Mouse (Mus musculus): ENCODE measurements at regions not wholly inside any gene's neighbourhood (a gene's known extent, or its start where the extent isn't known, plus 50 kb on each side); places are given as distances from the start of the nearest gene placed in this dataset.

GRCm38 (mm10) chr13:53805872-53806271, 249.6 kb downstream of the Drd1 start:
- DNase-seq (ENCODE audit: low read depth, low spot score): no peak

- no peak for DNase-seq (ENCODE audit: low read depth, low spot score)
These were observed 254.5 kb downstream of the Drd1 start for GRCm38 (mm10) chr13:53800978-53801377.

GRCm38 (mm10) chr13:53788809-53789208, 266.7 kb downstream of the Drd1 start:
- DNase-seq (ENCODE audit: low read depth, low spot score): no peak

GRCm38 (mm10) chr13:53783492-53783891, 272.0 kb downstream of the Drd1 start:
- DNase-seq (ENCODE audit: low read depth, low spot score): peak; percentile 81

GRCm38 (mm10) chr13:53779150-53779549, 276.4 kb downstream of the Drd1 start:
- DNase-seq (ENCODE audit: low read depth, low spot score): peak; percentile 59

- no peak for DNase-seq (ENCODE audit: low read depth, low spot score)
These were observed 279.1 kb downstream of the Drd1 start for GRCm38 (mm10) chr13:53776421-53776820.

GRCm38 (mm10) chr13:53775687-53776086, 279.8 kb downstream of the Drd1 start:
- peak; percentile 92 for DNase-seq (ENCODE audit: low read depth, low spot score)

GRCm38 (mm10) chr13:53764613-53765243, 290.8 kb downstream of the Drd1 start:
- peak; percentile 85 for DNase-seq (ENCODE audit: low read depth, low spot score)

- DNase-seq (ENCODE audit: low read depth, low spot score): peak; percentile 32
These were observed 284.8 kb upstream of the Msx2 start for GRCm38 (mm10) chr13:53757576-53758237.

- DNase-seq (ENCODE audit: low read depth, low spot score): no peak
These were observed 284.2 kb upstream of the Msx2 start for GRCm38 (mm10) chr13:53756970-53757530.

- DNase-seq (ENCODE audit: low read depth, low spot score): no peak
These were observed 282.3 kb upstream of the Msx2 start for GRCm38 (mm10) chr13:53755046-53755615.

GRCm38 (mm10) chr13:53753049-53753448, 280.2 kb upstream of the Msx2 start:
- DNase-seq (ENCODE audit: low read depth, low spot score): no peak

- no peak for DNase-seq (ENCODE audit: low read depth, low spot score)
These were observed 268.1 kb upstream of the Msx2 start for GRCm38 (mm10) chr13:53740981-53741380.

GRCm38 (mm10) chr13:53739127-53739526, 266.3 kb upstream of the Msx2 start:
- DNase-seq (ENCODE audit: low read depth, low spot score): no peak

GRCm38 (mm10) chr13:53734944-53735343, 262.1 kb upstream of the Msx2 start:
- no peak for DNase-seq (ENCODE audit: low read depth, low spot score)

- DNase-seq (ENCODE audit: low read depth, low spot score): no peak
These were observed 257.5 kb upstream of the Msx2 start for GRCm38 (mm10) chr13:53730259-53730902.

GRCm38 (mm10) chr13:53729848-53730247, 257.0 kb upstream of the Msx2 start:
- DNase-seq (ENCODE audit: low read depth, low spot score): no peak

- DNase-seq (ENCODE audit: low read depth, low spot score): no peak
These were observed 253.2 kb upstream of the Msx2 start for GRCm38 (mm10) chr13:53726031-53726430.

- no peak for DNase-seq (ENCODE audit: low read depth, low spot score)
These were observed 250.0 kb upstream of the Msx2 start for GRCm38 (mm10) chr13:53722881-53723280.

- DNase-seq (ENCODE audit: low read depth, low spot score): no peak
These were observed 248.2 kb upstream of the Msx2 start for GRCm38 (mm10) chr13:53721038-53721463.

GRCm38 (mm10) chr13:53717582-53717981, 244.7 kb upstream of the Msx2 start:
- no peak for DNase-seq (ENCODE audit: low read depth, low spot score)

- no peak for DNase-seq (ENCODE audit: low read depth, low spot score)
These were observed 244.2 kb upstream of the Msx2 start for GRCm38 (mm10) chr13:53717086-53717485.

Data from ZHBTc4 (cell line).